Mouse (Mus musculus) embryonic facial prominence, embryonic 11.5 days (tissue): ENCODE results near the gene Slc7a1. TPM values are rescaled to one million over a fixed set of nuclear protein-coding genes. Genes with fewer than 3 reads are reported as not detected.
A peak's percentile ranks its signal among the peaks of the same experiment; 100 is the strongest.

Source experiments
- ATAC-seq: fragments of 200-750 bp; cut with Nextera tagmentation; replicated peaks from 2 replicates; pipeline ENCODE4 v1.8.0; 2017; ENCODE audit warnings: low read depth; ENCODE audit not compliant: insufficient number of reproducible peaks, low FRiP score, low TSS enrichment
- DNase-seq: peaks from one replicate; pipeline ENCODE4 v3.0.0-alpha.2; 2015; ENCODE audit warnings: low spot score
- H3K27ac ChIP-seq: fragments of 300-500 bp; sonication (generic); replicated peaks from 2 replicates; pipeline ENCODE4 v1.5.1; 2014; ENCODE audit warnings: mild to moderate bottlenecking, low read depth, low read length, control low read depth
- H3K27me3 ChIP-seq: fragments of 300-500 bp; sonication (generic); 2 replicates; pipeline ENCODE4 v1.6.1; 2014; ENCODE audit warnings: mild to moderate bottlenecking, low read length, moderate library complexity, mixed read lengths; ENCODE audit not compliant: control insufficient read depth, insufficient read depth
- H3K36me3 ChIP-seq: fragments of 300-500 bp; sonication (generic); replicated peaks from 2 replicates; pipeline ENCODE4 v1.6.1; 2014; ENCODE audit warnings: low read depth, mild to moderate bottlenecking, low read length, moderate library complexity, mixed read lengths; ENCODE audit not compliant: control insufficient read depth, insufficient read depth
- H3K4me1 ChIP-seq: fragments of 300-500 bp; sonication (generic); 2 replicates; pipeline ENCODE4 v1.6.1; 2014; ENCODE audit warnings: low read length, mixed read lengths; ENCODE audit not compliant: control insufficient read depth, insufficient read depth
- H3K4me2 ChIP-seq: fragments of 300-500 bp; sonication (generic); 2 replicates; pipeline ENCODE4 v1.6.1; 2014; ENCODE audit warnings: low read depth, mild to moderate bottlenecking, control low read depth, low read length, moderate library complexity
- H3K4me3 ChIP-seq: fragments of 300-500 bp; sonication (generic); 2 replicates; pipeline ENCODE4 v1.5.1; 2014; ENCODE audit warnings: low read depth, low read length, control low read depth
- H3K9ac ChIP-seq: fragments of 300-500 bp; sonication (generic); replicated peaks from 2 replicates; pipeline ENCODE4 v1.6.1; 2014; ENCODE audit warnings: mild to moderate bottlenecking, control low read depth, low read length
- H3K9me3 ChIP-seq: fragments of 300-500 bp; sonication (generic); replicated peaks from 2 replicates; pipeline ENCODE4 v1.6.1; 2016; ENCODE audit warnings: mild to moderate bottlenecking, low read length, inconsistent platforms, mixed read lengths; ENCODE audit not compliant: control insufficient read depth
- WGBS: fragments of 180-500 bp; shearing (Covaris S2); extraction: QIAGEN DNeasy Blood & Tissue Kit; methylation state at CpG from one replicate; pipeline ENCODE4 v1.1.7; 2014; 5-methylcytosine and 5-hydroxymethylcytosine counted together
- polyA plus RNA-seq: library from polyadenylated mRNA; unstranded; fragments of >200 nt; fragmentation: Nextera tagmentation; extraction: Ambion mirVana; gene quantifications from 2 replicates; pipeline ENCODE4 v1.2.1, GENCODE M21; 2014

Gene Slc7a1
- polyA plus RNA-seq, 1 experiment from 2014 or later, result 10.9 TPM

- Histone ChIP-seq H3K9ac (no peak overlapping the region), H3K27ac (no peak overlapping the region), H3K27me3 (no peaks in the 10 kb centered on the region), H3K4me3 (no peak overlapping the region), H3K36me3 (no peaks in the 10 kb centered on the region), H3K4me2 (no peak overlapping the region), H3K9me3 (no peaks in the 10 kb centered on the region), H3K4me1 (no peaks in the 10 kb centered on the region)
- DNase-seq, result no peak
- no peak for ATAC-seq
- WGBS, result 86% methylated on average over 6 of the region's 6 CpGs
These were observed 19.5 kb downstream of the Slc7a1 start for GRCm38 (mm10) chr5:148380246-148380504.

- 90% methylated on average over 17 of the region's 17 CpGs for WGBS
- ATAC-seq (no peak), DNase-seq (no peak)
- no peaks in the 10 kb centered on the region for H3K9me3 ChIP-seq
- H3K4me3 ChIP-seq, result no peak overlapping the region
- H3K4me1 ChIP-seq, result no peaks in the 10 kb centered on the region
- no peaks in the 10 kb centered on the region for H3K36me3 ChIP-seq
- no peak overlapping the region for H3K9ac ChIP-seq
- H3K4me2 ChIP-seq, result no peak overlapping the region
- H3K27ac ChIP-seq, result no peak overlapping the region
- no peaks in the 10 kb centered on the region for H3K27me3 ChIP-seq
These were observed 20.1 kb downstream of the Slc7a1 start for GRCm38 (mm10) chr5:148379455-148380245.

GRCm38 (mm10) chr5:148378707-148379106 lies 21.0 kb downstream of the Slc7a1 start:
- DNase-seq (no peak), ATAC-seq (no peak)
- Histone ChIP-seq H3K27ac (no peak overlapping the region), H3K27me3 (no peaks in the 10 kb centered on the region), H3K4me3 (no peak overlapping the region), H3K9me3 (no peaks in the 10 kb centered on the region), H3K9ac (no peak overlapping the region), H3K36me3 (no peaks in the 10 kb centered on the region), H3K4me1 (no peaks in the 10 kb centered on the region), H3K4me2 (no peak overlapping the region)
- 91% methylated on average over 3 of the region's 3 CpGs for WGBS

GRCm38 (mm10) chr5:148378232-148378508 lies 21.5 kb downstream of the Slc7a1 start:
- Histone ChIP-seq H3K4me2 (no peak overlapping the region), H3K9ac (no peak overlapping the region), H3K27ac (no peak overlapping the region), H3K36me3 (no peaks in the 10 kb centered on the region), H3K4me3 (no peak overlapping the region), H3K9me3 (no peaks in the 10 kb centered on the region), H3K4me1 (no peaks in the 10 kb centered on the region), H3K27me3 (no peaks in the 10 kb centered on the region)
- ATAC-seq (no peak), DNase-seq (no peak)
- WGBS, result 82% methylated on average over 4 of the region's 4 CpGs

- Histone ChIP-seq H3K27me3 (no peaks in the 10 kb centered on the region), H3K4me3 (no peak overlapping the region), H3K4me1 (no peaks in the 10 kb centered on the region), H3K27ac (no peak overlapping the region), H3K36me3 (no peaks in the 10 kb centered on the region), H3K9me3 (no peaks in the 10 kb centered on the region), H3K4me2 (no peak overlapping the region), H3K9ac (no peak overlapping the region)
- DNase-seq (no peak), ATAC-seq (no peak)
- WGBS, result 91% methylated on average over 17 of the region's 17 CpGs
These were observed 22.1 kb downstream of the Slc7a1 start for GRCm38 (mm10) chr5:148377439-148378231.

- Histone ChIP-seq H3K9ac (no peak overlapping the region), H3K27me3 (no peaks in the 10 kb centered on the region), H3K4me3 (no peak overlapping the region), H3K4me1 (no peaks in the 10 kb centered on the region), H3K4me2 (no peak overlapping the region), H3K36me3 (no peaks in the 10 kb centered on the region), H3K9me3 (no peaks in the 10 kb centered on the region), H3K27ac (no peak overlapping the region)
- ATAC-seq (no peak), DNase-seq (no peak)
- 92% methylated on average over 8 of the region's 8 CpGs for WGBS
These were observed 23.3 kb downstream of the Slc7a1 start for GRCm38 (mm10) chr5:148376358-148376757.

- 80% methylated on average over 12 of the region's 12 CpGs for WGBS
- H3K36me3 ChIP-seq, result no peaks in the 10 kb centered on the region
- H3K4me1 ChIP-seq, result no peaks in the 10 kb centered on the region
- H3K9ac ChIP-seq, result no peak overlapping the region
- ATAC-seq (no peak), DNase-seq (peak; percentile 14)
- H3K27me3 ChIP-seq, result no peaks in the 10 kb centered on the region
- H3K27ac ChIP-seq, result no peak overlapping the region
- H3K9me3 ChIP-seq, result no peaks in the 10 kb centered on the region
- H3K4me3 ChIP-seq, result no peak overlapping the region
- no peak overlapping the region for H3K4me2 ChIP-seq
These were observed 24.2 kb downstream of the Slc7a1 start for GRCm38 (mm10) chr5:148375480-148375879.

GRCm38 (mm10) chr5:148373092-148373685 lies 26.5 kb downstream of the Slc7a1 start:
- Histone ChIP-seq H3K4me3 (no peak overlapping the region), H3K9ac (no peak overlapping the region), H3K27ac (no peak overlapping the region), H3K27me3 (no peaks in the 10 kb centered on the region), H3K4me2 (no peak overlapping the region), H3K4me1 (no peaks in the 10 kb centered on the region), H3K36me3 (no peaks in the 10 kb centered on the region), H3K9me3 (no peaks in the 10 kb centered on the region)
- DNase-seq, result no peak
- WGBS, result 88% methylated on average over 9 of the region's 9 CpGs
- no peak for ATAC-seq
